Mouse (Mus musculus) cerebellum, adult 2 months (tissue): Measurements from ENCODE around the gene Ugdh.

Source experiments
- CTCF ChIP-seq: fragments of 200-500 bp; IDR thresholded peaks from 2 replicates; pipeline ENCODE4 v1.5.1; 2011; ENCODE audit warnings: low read depth, mild to moderate bottlenecking, control low read depth, low read length, moderate library complexity, borderline replicate concordance; ENCODE audit not compliant: insufficient read depth
- POLR2A ChIP-seq: fragments of 200-500 bp; IDR thresholded peaks from 2 replicates; pipeline ENCODE4 v1.6.1; 2011; ENCODE audit warnings: low read length, control low read depth, borderline replicate concordance; ENCODE audit not compliant: insufficient read depth

- TF ChIP-seq CTCF (no peak), POLR2A (no peak)
These were observed 1.0 kb downstream of the Ugdh start for GRCm38 (mm10) chr5:65434471-65435362.
